Mouse (Mus musculus) hindbrain, embryonic 11.5 days (tissue): Measurements from ENCODE around the gene Rin2. TPM values are rescaled to one million over a fixed set of nuclear protein-coding genes. Genes with fewer than 3 reads are reported as not detected.

Source experiments
- ATAC-seq: fragments of 200-750 bp; cut with Nextera tagmentation; 2 replicates; pipeline ENCODE4 v1.8.0; 2017; ENCODE audit warnings: mild to moderate bottlenecking, moderate TSS enrichment, moderate library complexity; ENCODE audit not compliant: low FRiP score
- DNase-seq: peaks from one replicate; pipeline ENCODE4 v3.0.0-alpha.2; 2015; ENCODE audit warnings: low spot score
- H3K27ac ChIP-seq: fragments of 300-500 bp; sonication (generic); 2 replicates; pipeline ENCODE4 v1.5.1; 2014; ENCODE audit warnings: mild to moderate bottlenecking, low read depth, low read length
- H3K27me3 ChIP-seq: fragments of 300-500 bp; sonication (generic); 2 replicates; pipeline ENCODE4 v1.6.1; 2014; ENCODE audit warnings: mild to moderate bottlenecking, low read length, moderate library complexity, mixed read lengths; ENCODE audit not compliant: control insufficient read depth, insufficient read depth
- H3K36me3 ChIP-seq: fragments of 300-500 bp; sonication (generic); 2 replicates; pipeline ENCODE4 v1.6.1; 2014; ENCODE audit warnings: mild to moderate bottlenecking, low read length, moderate library complexity, mixed read lengths; ENCODE audit not compliant: control insufficient read depth, insufficient read depth
- H3K4me1 ChIP-seq: fragments of 300-500 bp; sonication (generic); replicated peaks from 2 replicates; pipeline ENCODE4 v1.6.1; 2014; ENCODE audit warnings: low read length, mixed read lengths; ENCODE audit not compliant: control insufficient read depth, insufficient read depth
- H3K4me2 ChIP-seq: fragments of 300-500 bp; sonication (generic); replicated peaks from 2 replicates; pipeline ENCODE4 v1.6.1; 2014; ENCODE audit warnings: mild to moderate bottlenecking, low read depth, low read length
- H3K4me3 ChIP-seq: fragments of 300-500 bp; sonication (generic); 2 replicates; pipeline ENCODE4 v1.5.1; 2014; ENCODE audit warnings: low read depth, low read length
- H3K9ac ChIP-seq: fragments of 300-500 bp; sonication (generic); 2 replicates; pipeline ENCODE4 v1.6.1; 2014; ENCODE audit warnings: low read depth, low read length
- H3K9me3 ChIP-seq: fragments of 300-500 bp; sonication (generic); 2 replicates; pipeline ENCODE4 v1.6.1; 2016; ENCODE audit warnings: low read length; ENCODE audit not compliant: control insufficient read depth
- whole genome bisulfite sequencing: fragments of 180-500 bp; shearing (Covaris S2); extraction: QIAGEN DNeasy Blood & Tissue Kit; methylation state at CpG from one replicate; pipeline ENCODE4 v1.1.7; 2014; 5-methylcytosine and 5-hydroxymethylcytosine counted together
- polyA plus RNA-seq: library from polyadenylated mRNA; unstranded; fragments of >200 nt; fragmentation: Nextera tagmentation; extraction: Ambion mirVana; gene quantifications from 2 replicates; pipeline ENCODE4 v1.2.1, GENCODE M21; 2014

Gene Rin2
- polyA plus RNA-seq, 1 experiment from 2014 or later = 19.1 TPM

- DNase-seq (no peak), ATAC-seq (no peak)
- WGBS = 92% methylated on average over 3 of the region's 3 CpGs
- H3K4me2 ChIP-seq = no peak overlapping the region
- H3K36me3 ChIP-seq = no peaks in the 10 kb centered on the region
- H3K27me3 ChIP-seq = no peaks in the 10 kb centered on the region
- no peak overlapping the region for H3K4me3 ChIP-seq
- no peak overlapping the region for H3K27ac ChIP-seq
- no peak overlapping the region for H3K9ac ChIP-seq
- no peaks in the 10 kb centered on the region for H3K9me3 ChIP-seq
- no peaks in the 10 kb centered on the region for H3K4me1 ChIP-seq
These were observed 155.4 kb downstream of the Rin2 start for GRCm38 (mm10) chr2:145830417-145830816.

GRCm38 (mm10) chr2:145831949-145832835 is 157.2 kb downstream of the Rin2 start:
- no peaks in the 10 kb centered on the region for H3K4me1 ChIP-seq
- peak; percentile 87 for ATAC-seq
- H3K4me2 ChIP-seq = no peak overlapping the region
- 0 out of 2 replicates have a peak overlapping the region, but pooled peaks have one; percentile 0 for H3K9ac ChIP-seq
- 46% methylated on average over 17 of the region's 17 CpGs for WGBS
- peak; percentile 62 for DNase-seq
- H3K9me3 ChIP-seq = no peaks in the 10 kb centered on the region
- H3K27ac ChIP-seq = peak overlapping the region; percentile 37; the same call in 1 of the 2 replicates
- H3K36me3 ChIP-seq = no peaks in the 10 kb centered on the region
- H3K27me3 ChIP-seq = no peaks in the 10 kb centered on the region
- H3K4me3 ChIP-seq = no peak overlapping the region

- DNase-seq = no peak
- H3K4me1 ChIP-seq = no peaks in the 10 kb centered on the region
- H3K4me3 ChIP-seq = no peak overlapping the region
- 65% methylated on average over 5 of the region's 5 CpGs for WGBS
- H3K36me3 ChIP-seq = no peaks in the 10 kb centered on the region
- H3K9ac ChIP-seq = no peak overlapping the region
- no peak for ATAC-seq
- no peaks in the 10 kb centered on the region for H3K9me3 ChIP-seq
- no peaks in the 10 kb centered on the region for H3K27me3 ChIP-seq
- no peak overlapping the region for H3K4me2 ChIP-seq
- H3K27ac ChIP-seq = no peak overlapping the region
These were observed 157.8 kb downstream of the Rin2 start for GRCm38 (mm10) chr2:145832836-145833221.

GRCm38 (mm10) chr2:145833341-145833740 is 158.3 kb downstream of the Rin2 start:
- DNase-seq = no peak
- Histone ChIP-seq H3K4me3 (no peak overlapping the region), H3K9me3 (no peaks in the 10 kb centered on the region), H3K9ac (no peak overlapping the region), H3K4me1 (no peaks in the 10 kb centered on the region), H3K4me2 (no peak overlapping the region), H3K27me3 (no peaks in the 10 kb centered on the region), H3K27ac (no peak overlapping the region), H3K36me3 (no peaks in the 10 kb centered on the region)
- 86% methylated on average over 3 of the region's 3 CpGs for WGBS
- no peak for ATAC-seq

- Histone ChIP-seq H3K4me1 (no peaks in the 10 kb centered on the region), H3K36me3 (no peaks in the 10 kb centered on the region), H3K9me3 (no peaks in the 10 kb centered on the region), H3K27me3 (no peaks in the 10 kb centered on the region), H3K27ac (no peak overlapping the region), H3K9ac (no peak overlapping the region), H3K4me3 (no peak overlapping the region), H3K4me2 (no peak overlapping the region)
- WGBS = 79% methylated on average over 1 of the region's 1 CpGs
- ATAC-seq (no peak), DNase-seq (no peak)
These were observed 160.9 kb downstream of the Rin2 start for GRCm38 (mm10) chr2:145835920-145836319.

GRCm38 (mm10) chr2:145838675-145839074 is 163.7 kb downstream of the Rin2 start:
- Histone ChIP-seq H3K4me3 (no peak overlapping the region), H3K27me3 (no peaks in the 10 kb centered on the region), H3K9ac (no peak overlapping the region), H3K4me1 (no peaks in the 10 kb centered on the region), H3K9me3 (no peaks in the 10 kb centered on the region), H3K27ac (no peak overlapping the region), H3K4me2 (no peak overlapping the region), H3K36me3 (no peaks in the 10 kb centered on the region)
- DNase-seq (no peak), ATAC-seq (no peak)
- 89% methylated on average over 3 of the region's 3 CpGs for WGBS

GRCm38 (mm10) chr2:145839565-145840315 is 164.7 kb downstream of the Rin2 start:
- no peaks in the 10 kb centered on the region for H3K27me3 ChIP-seq
- H3K4me1 ChIP-seq = no peaks in the 10 kb centered on the region
- no peak overlapping the region for H3K4me3 ChIP-seq
- H3K27ac ChIP-seq = no peak overlapping the region
- DNase-seq (no peak), ATAC-seq (no peak; the same call in 1 of the 2 replicates)
- WGBS = 82% methylated on average over 9 of the region's 9 CpGs
- H3K9ac ChIP-seq = no peak overlapping the region
- no peak overlapping the region for H3K4me2 ChIP-seq
- H3K36me3 ChIP-seq = no peaks in the 10 kb centered on the region
- H3K9me3 ChIP-seq = no peaks in the 10 kb centered on the region

- no peaks in the 10 kb centered on the region for H3K9me3 ChIP-seq
- H3K36me3 ChIP-seq = no peaks in the 10 kb centered on the region
- H3K4me1 ChIP-seq = no peaks in the 10 kb centered on the region
- ATAC-seq (no peak), DNase-seq (no peak)
- H3K27me3 ChIP-seq = no peaks in the 10 kb centered on the region
- WGBS = 78% methylated on average over 3 of the region's 3 CpGs
- H3K4me3 ChIP-seq = no peak overlapping the region
- no peak overlapping the region for H3K4me2 ChIP-seq
- no peak overlapping the region for H3K27ac ChIP-seq
- no peak overlapping the region for H3K9ac ChIP-seq
These were observed 165.3 kb downstream of the Rin2 start for GRCm38 (mm10) chr2:145840320-145840719.
